Mouse (Mus musculus) layer of hippocampus, adult 18-20 months (tissue): ENCODE results near the gene Gsn. TPM values are rescaled to one million over a fixed set of nuclear protein-coding genes. Genes with fewer than 3 reads are reported as not detected.

ENCODE experiments used
- DNase-seq, 2 experiments: peaks; one replicate each; pipeline ENCODE4 v3.0.0; 2022; ENCODE audit warnings: low spot score in 2 of 2
- total RNA-seq, 2 experiments: library from RNA; stranded (reverse); gene quantifications; 2 replicates each; pipeline ENCODE4 v1.2.3; 2021

Gsn gene
- total RNA-seq, 2 experiments from 2014 or later = 45.0 to 49.4 TPM

- DNase-seq = peak in 1 of 2 experiments; percentile 23
These were observed 66.4 kb downstream of the Gsn start for GRCm38 (mm10) chr2:35322404-35323164.

- DNase-seq = no peak
These were observed 69.8 kb downstream of the Gsn start for GRCm38 (mm10) chr2:35325930-35326329.

GRCm38 (mm10) chr2:35326931-35327330 is 70.8 kb downstream of the Gsn start:
- DNase-seq = no peak

DNA sequence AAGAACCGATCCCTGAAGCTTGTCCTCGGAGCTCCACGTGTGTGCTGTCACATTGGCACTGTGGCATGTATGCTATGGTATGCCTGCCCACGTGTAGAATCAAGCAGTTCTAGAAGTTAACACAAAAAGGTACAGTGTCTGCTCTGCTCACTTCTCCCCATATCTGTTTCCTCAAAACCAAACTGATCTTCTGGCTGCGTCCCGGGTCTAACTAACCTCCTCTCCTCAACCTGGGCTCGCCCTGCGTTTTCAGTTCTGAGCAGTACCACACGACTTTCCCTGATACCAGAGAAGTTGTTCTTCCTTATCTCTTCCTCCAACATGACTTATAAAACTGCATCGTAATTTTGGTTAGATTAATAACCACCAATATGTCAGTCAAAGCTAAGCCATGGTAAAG is 71.4 kb downstream of the Gsn start:
- DNase-seq = no peak

GRCm38 (mm10) chr2:35328064-35328792 is 72.0 kb downstream of the Gsn start:
- no peak for DNase-seq

DNA sequence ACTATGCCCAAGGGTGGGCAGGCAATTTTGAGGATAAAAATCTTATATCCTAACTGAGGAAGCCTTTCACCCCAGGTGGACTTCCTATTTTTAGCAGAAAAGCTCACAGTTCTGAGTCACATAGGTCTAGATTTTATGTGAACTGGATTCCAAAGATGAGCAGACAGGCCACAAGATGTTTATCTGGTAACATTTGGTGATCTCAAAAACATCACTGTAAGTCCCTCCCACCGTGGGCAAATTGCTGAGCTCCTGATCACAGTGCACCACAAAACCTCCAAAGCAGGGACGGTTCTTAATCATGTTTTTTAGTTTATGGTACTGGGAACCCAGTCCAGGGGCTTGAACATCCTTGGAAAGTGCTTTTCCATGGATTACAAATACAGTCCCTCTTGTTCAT is 72.9 kb downstream of the Gsn start:
- DNase-seq = no peak

DNA sequence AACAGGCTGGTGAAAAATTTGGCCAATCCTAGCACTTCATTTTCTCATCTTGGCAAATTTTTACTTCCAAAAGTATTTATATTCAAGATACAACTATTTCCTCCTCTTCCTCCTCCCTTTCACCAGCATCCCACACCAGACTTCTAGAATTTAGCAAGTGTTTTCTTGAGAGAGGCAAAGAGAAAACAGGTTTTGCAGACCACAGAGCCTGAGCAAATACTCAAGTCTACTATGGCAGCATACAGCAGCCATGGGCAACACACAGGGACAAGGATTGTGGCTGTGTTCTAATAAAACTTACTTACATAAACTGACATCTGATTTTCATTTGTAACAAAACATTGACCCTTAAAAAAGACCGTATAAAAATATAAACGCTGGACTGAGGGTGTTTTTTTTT is 75.0 kb downstream of the Gsn start:
- no peak for DNase-seq

GRCm38 (mm10) chr2:35333670-35334069 is 77.5 kb downstream of the Gsn start:
- no peak for DNase-seq

- DNase-seq = no peak
These were observed 79.4 kb downstream of the Gsn start for GRCm38 (mm10) chr2:35335620-35336019.

- peak; percentile 95 to 96 for DNase-seq
These were observed 80.5 kb downstream of the Gsn start, which contains the start of gene Stom for GRCm38 (mm10) chr2:35336388-35337280. Gene Stom (minus strand): TSS chr2:35336976.

GRCm38 (mm10) chr2:35337419-35337818 is 81.2 kb downstream of the Gsn start:
- DNase-seq = no peak

- DNase-seq = no peak
These were observed 81.9 kb downstream of the Gsn start for GRCm38 (mm10) chr2:35338036-35338435.

DNA sequence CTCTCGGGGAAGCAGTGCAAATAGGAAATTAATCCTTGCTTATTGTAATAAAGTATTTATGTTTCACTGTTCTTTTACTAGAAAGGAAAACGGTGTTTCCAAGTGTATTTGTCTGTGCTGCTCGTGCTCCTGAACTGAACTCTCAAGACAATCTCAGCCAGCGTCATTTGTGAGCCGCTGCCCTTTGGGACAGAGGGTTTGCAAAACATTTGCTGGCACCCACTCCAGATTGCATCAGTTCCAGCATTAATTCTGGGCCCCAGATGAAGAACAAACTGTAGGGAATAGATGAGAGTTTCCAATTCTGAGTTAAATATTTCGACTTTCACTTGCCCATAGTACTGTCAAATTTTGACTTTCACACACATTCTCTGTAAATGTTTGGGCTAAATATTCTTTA is 82.5 kb downstream of the Gsn start:
- no peak for DNase-seq

DNA sequence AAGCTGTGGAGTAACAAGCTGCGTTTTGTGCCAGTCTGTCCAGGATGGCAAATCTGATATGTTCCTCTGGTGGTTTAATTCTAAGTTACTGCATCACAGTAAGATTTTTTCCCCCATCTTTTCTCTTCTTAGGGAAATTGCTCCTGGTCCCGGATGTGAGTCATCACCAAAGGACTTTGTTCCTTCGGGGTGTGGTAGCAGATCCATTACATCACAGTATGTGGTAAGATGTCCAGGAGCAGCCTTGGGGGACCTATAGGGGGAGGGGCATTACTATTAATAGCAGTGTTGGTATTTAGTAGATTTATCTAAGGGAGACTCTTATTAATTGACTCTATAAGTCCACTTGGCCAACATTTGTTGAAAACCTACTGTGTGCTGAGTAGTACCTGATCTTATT is 86.4 kb downstream of the Gsn start:
- DNase-seq = no peak

- no peak for DNase-seq
These were observed 89.8 kb downstream of the Gsn start for GRCm38 (mm10) chr2:35345984-35346383.

DNA sequence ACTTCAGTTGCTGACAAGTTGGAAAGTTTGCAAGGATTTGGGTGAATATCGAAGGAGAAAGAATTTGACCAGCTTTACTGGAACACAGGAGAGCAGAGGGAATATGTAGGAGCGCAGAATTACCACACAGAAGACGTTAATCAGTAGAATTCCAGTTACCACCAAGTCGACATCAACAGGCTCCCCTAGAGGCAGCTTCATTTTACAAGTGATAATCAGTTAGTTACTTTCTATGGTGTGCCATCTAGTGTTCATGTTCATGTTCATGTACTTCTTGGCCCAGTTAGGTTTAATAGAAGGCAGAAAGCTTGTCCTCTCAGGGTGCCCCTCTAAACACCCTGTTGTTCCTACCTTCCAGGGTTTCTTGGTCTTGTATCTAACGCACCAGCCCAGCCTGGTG is 93.0 kb downstream of the Gsn start:
- no peak for DNase-seq

Other genes with a start within 250 kb of the Gsn start
- gene Hc, start 194.9 kb upstream of the Gsn start, total RNA-seq = under 1 TPM in 1 of 2 experiments, not detected in 1; 0.41 TPM
- gene AI182371, start 154.8 kb upstream of the Gsn start, total RNA-seq = under 1 TPM in 1 of 2 experiments, not detected in 1; 0.25 TPM
- gene Cntrl, start 146.9 kb upstream of the Gsn start, total RNA-seq = 1 to 10 TPM; 9.1 to 10.0 TPM
- 100 to 1,000 TPM; 237 to 248 TPM for gene Rab14, start 55.3 kb upstream of the Gsn start, total RNA-seq
- gene Stom, start 80.6 kb downstream of the Gsn start, total RNA-seq = 10 to 100 TPM in 1 of 2 experiments, 1 to 10 TPM in 1; 8.3 to 10.2 TPM
- gene 4930568D16Rik, start 111.3 kb downstream of the Gsn start, total RNA-seq = not detected
- not detected for gene 4930402F06Rik, start 140.8 kb downstream of the Gsn start, total RNA-seq
- gene Ggta1, start 206.9 kb downstream of the Gsn start, total RNA-seq = 1 to 10 TPM; 2.6 to 4.3 TPM